Mouse (Mus musculus) lung, adult 18-20 months (tissue): ENCODE measurements at regions not wholly inside any gene's neighbourhood (a gene's known extent, or its start where the extent isn't known, plus 50 kb on each side); places are given as distances from the start of the nearest gene placed in this dataset.

Experiments used
- DNase-seq, 2 experiments: peaks; one replicate each; pipeline ENCODE4 v3.0.0; 2022; ENCODE audit warnings: mixed read lengths in 2 of 2

DNA sequence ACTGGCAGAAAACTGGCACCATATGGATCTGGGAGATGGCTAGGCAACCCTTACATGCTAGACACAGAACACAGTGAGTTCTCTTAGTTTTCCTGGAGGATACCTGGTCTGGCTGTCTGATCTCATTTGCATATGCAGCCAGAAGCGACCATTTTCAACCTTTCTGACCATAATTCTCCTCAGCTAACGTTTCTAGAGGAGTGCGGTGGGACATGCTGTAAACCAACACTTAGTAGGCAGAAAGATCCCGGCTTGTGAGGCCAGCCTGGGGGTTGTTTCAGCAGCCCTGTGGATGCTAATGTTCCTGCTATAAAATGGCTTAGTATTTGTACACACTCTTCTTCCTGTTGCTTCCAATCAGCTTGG is 168.6 kb upstream of the Olig3 start:
- no peak for DNase-seq

DNA sequence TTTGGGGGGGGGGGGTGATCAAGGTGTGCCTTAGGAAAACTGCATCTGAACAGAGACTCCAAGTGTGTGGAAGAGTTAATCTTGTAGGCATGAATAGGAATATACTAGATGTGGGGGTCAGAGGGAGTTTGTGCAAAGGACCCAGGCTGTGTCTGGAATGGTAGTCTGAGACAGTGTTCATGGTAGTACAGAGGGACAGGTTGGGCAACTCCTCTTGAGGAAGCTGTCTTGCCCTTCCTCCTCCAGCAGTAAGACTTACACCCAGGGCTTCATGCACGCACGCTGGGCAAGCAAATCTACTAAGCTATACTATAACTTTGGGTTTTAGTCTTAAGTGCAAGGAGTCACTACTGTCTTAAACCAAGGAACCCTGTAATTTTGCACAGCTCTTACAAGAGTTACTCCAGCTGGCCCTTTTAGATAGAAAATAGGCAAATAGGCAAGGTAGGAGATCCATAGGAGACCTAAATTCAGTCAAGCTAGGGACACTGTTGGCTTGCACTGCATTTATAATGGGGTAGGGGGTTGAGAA is 169.2 kb upstream of the Olig3 start:
- no peak for DNase-seq

DNA sequence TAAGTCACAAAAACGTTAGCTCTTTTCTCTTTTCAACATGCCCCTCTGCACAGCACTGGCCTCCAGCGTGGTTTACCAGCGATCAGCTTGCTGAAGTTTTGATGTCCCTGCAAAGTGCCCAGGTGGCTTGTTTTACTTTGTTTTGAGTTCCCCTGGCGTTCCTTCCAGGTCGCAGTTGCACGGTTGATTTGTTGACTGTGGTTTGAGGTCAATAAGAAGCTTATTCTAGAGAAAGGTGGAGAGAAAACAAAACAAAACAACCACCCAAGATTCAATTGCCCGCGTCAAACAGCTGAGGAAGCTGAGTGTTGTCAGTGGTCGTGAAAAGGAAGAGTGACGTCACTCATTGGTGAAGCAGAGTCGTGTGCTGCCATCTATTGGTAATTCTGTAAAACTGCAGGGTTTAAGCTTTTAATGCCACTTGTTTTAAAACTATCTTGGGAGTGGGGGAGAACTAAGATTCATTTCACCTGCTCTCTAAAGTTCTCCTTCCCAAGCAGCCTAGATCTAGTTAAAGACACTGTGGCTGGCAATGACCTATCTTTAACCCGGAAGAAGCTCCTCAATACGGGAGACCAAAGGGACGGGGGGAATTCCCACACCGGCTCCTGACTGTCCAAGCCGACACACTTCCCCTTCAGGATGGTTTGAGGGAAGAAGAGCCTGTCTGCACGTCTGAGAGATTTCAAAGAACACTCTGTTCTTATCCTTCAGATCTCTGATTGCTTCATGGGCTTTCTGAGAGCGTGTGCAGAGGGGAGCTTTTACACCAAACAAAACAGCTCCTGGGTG is 170.3 kb upstream of the Olig3 start:
- DNase-seq: peak; percentile 30 to 52

DNA sequence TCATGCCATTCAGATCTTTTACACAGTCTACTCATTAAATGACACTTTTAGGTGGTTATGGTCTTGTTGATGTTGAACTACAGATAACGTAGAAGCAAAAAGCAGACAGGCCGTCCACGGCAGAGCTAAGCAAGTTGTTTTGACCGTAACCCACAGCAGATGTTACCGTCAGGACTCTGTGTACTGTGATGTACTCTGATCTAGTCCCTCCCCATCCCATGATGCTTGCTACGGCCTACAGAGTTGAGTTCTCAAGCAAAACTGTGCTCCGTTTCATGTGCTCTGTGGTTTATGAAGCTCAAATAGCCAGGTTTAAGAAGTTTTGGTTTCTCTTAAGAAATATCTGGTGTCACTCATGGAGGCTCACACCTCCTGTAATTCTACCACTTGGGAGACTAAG is 169.4 kb upstream of the Tnfaip3 start:
- no peak for DNase-seq

DNA sequence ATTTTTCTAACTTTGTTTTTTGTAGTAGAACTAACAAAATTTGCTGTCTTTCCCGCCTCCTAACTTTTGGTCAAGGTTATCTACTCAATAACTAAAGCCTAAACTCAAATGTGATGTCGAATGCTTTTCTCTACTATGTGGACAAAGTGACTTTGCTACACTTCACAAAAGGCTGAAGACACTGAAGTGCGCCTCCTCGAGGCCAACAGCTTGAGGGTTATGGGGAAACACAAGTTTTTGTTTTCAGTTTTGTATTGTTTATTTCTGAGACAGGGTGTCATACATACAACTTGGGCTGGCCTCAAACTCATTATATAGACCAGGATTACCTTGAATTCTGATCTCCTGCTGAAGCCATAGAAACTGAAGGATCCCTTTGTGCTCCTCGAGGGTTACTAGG is 162.4 kb upstream of the Tnfaip3 start:
- no peak for DNase-seq

DNA sequence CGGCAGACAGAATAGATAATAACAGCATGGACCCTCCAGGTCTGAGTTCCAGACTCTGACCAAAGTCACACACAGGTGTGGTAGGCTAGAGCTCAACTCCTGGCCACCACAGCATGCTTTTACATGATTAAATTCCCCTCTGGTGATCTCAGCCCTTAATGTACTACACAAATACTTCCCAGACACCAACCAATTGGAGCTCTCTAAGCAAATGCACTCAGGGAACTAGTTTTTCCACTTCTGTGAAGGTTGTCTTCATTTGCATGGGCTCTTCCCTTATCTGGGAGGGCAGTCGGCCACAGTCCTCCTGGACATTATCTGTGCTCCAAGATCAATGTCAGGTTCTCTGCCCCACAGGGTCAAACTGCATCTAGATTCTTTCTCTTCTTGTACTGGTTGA is 162.0 kb upstream of the Tnfaip3 start:
- DNase-seq: peak in 1 of 2 experiments; percentile 26

DNA sequence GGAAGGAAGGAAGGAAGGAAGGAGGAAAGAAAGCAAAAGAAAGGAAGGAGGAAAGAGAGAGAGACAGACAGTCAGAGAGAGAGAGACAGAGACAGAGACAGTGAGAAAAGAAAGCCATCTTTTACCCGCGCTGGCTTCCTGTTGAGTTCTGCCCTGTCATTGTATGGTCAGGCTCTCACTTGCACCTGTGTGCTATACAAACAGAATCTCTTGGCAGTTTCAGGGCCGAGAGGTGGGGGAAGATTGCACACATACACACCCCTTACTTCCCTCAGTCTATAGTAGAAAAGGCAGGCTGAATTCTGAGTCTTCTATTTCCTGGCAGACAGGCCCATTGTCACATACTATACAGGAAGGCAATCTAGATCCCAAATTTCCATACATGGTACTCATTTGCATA is 160.8 kb upstream of the Tnfaip3 start:
- no peak for DNase-seq

DNA sequence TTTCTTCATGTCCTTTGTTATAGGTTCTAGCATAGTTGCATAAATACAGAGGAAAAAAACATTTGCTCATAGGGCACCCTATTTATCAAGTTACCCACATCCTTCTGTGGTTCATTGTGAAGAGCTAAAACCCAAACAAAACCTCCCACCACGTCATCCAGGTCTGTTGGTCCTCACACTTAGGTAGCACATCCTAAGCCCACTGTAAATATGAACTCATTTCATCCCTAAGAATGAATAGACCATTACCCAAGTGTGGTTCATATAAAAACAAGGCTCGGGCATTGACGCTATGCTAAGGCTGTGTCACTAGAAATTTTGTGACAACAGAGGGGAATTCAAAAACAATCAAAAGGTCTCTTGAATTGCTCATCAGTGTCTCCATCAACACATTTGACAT is 156.4 kb upstream of the Tnfaip3 start:
- no peak for DNase-seq

DNA sequence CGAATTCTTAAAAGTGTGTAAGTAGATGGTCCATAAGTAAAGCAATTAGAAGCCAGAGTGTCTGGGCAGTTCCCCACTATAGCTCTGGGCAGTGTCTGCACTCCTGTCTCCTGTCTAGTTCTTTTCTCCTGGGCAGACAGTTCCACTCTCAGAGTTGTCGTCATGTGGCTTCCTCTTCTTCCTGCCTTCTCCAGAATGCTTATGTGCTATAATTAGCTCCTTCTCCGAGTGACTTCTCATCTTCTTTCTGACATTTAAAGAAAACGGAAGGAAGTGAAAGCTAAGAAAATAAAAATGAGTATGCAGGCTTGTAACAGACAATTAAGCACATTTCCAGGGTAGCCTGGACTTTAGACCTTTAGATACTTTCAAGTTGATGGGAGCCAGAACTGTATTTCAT is 155.1 kb upstream of the Tnfaip3 start:
- DNase-seq: no peak

DNA sequence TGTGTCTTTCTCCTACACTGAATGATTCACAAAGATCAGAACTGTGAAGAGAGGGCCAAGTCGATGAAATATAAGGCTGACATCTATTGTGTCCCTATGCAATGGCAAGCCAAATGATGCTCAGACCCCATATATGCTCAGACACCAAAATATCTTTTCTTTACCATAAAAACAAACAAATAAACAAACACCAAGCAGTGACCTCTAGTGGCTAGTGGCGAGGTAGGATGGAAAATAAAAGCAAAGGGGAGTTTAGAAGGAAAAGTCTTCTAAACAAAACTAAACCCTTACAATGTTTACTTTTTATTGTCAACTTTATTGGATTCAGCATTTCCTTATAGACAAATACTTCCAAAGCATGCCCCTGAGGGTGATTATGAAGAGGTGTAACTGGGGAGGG is 153.8 kb upstream of the Tnfaip3 start:
- no peak for DNase-seq

DNA sequence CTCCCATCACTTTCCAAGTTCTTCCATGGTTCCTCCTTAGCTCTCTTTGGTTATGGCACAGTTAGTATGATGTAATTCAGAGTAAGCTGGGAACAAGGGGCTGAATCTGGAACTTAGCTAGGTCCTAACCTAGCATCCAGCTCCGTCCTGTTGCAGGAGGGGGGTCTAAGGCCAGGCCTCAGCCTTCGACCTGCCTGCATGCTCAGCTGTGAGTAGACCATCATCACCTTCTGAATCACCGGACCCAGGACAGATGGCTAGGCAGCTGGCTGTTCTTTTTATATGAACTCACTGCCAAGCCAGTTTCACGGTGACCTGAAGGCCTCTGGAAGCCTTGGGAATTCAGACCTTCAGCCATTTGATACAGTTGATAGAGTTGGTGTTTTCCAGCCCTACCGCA is 152.9 kb upstream of the Tnfaip3 start:
- DNase-seq: no peak

DNA sequence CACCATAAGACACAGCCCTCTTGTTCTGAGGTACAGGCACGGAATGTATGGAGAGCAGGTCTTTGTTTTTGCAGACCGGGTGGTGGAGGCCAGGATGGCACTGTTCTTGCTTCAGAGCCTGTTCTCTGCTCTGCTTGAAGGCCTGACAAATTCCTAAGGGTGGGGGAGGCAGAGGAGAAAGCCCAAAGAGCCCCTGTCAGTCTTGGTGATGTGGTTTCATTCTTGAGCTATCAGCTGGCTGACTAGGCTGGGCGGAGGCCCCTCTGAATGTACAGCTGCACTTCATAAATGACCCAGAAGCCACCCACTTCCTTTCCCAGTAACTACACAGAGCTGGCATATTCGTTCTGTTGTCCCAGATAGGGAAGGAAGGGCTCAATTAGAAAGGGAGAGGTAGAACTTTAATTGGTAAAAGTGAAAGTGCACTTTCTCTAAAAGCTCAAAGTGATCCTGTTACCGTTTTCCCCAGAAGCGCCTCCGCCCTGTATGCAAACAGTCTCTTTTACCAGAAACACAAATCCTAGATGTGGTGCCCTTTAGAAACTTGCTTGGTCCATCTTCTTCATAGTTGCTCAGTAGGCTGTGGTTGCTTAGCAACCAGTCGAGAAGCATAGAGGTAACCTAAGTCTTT is 152.3 kb upstream of the Tnfaip3 start:
- DNase-seq: peak; percentile 37 to 45

DNA sequence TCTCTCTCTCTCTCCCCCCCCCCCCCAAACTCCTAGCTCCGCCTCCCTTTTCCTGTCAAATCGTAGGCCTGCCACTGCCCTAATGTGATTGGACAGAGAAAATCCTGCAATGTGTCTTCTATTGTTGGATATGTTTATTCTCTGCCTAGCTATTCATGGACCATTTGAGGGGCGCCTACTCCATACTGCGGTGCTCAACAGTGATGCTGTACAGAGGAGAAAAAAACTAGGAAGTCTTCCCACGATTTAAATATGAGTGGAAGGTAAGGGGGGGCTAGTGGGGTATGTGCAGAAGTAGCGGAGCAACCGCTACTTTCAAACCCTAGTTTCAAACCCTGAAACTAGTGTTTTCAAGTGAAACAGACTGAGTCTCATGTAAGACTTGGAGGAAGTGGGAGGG is 151.6 kb upstream of the Tnfaip3 start:
- DNase-seq: no peak

DNA sequence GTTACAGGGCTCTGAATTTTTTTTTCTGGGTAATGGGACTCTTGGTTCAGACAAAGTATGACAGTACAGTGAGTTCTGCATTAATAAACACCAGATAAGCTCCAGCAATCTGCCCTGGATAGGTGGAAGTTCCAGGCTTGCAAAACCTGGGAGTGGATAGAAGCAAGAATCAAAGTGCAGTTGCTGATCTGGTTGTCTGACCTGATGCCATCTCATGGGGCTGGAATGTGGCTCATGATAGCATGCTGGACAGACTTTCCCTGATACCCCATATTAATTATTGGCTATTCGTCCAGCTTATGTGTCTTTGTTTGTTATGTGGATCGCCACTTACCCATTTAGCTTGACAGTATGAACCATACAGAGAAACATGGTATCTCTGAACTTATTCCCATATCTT is 146.6 kb upstream of the Tnfaip3 start:
- DNase-seq: no peak

DNA sequence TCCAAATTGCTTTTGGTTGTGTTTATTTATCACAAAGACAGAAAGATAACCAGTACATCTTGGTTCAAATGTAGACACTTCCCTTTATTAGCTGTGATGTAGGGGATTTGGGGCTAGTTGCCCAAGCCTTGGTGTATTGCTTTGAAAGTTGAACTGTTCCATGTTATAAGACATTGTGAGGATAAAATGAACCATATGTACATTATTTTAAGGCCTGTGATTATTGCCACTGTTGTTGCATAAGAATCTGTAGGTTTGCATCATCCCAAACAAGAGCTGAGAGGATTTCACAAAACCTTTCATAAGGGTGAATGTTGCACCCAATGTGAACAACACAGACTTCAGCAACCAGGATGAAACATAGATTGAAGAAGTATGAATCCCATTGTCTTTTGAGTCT is 145.7 kb upstream of the Tnfaip3 start:
- no peak for DNase-seq

DNA sequence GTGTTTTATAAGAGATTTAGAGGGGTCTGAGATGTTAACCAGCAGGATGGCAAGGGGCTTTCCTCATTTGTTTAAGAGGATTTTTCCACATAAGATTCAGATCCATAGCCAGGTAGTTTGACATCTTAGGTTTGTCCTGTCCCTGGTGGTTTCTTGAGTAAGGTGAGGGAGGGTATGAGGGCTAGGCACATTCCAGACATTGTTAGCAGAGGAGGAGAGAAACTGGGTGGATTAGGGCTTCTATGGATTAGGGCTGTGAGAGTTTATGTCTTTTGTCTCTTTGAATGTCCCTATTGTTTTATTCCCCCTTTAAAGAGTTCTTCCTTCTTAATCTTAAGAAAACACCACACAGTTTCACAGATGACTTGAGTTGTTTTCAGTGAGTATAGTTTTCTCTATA is 138.6 kb upstream of the Tnfaip3 start:
- DNase-seq: no peak

DNA sequence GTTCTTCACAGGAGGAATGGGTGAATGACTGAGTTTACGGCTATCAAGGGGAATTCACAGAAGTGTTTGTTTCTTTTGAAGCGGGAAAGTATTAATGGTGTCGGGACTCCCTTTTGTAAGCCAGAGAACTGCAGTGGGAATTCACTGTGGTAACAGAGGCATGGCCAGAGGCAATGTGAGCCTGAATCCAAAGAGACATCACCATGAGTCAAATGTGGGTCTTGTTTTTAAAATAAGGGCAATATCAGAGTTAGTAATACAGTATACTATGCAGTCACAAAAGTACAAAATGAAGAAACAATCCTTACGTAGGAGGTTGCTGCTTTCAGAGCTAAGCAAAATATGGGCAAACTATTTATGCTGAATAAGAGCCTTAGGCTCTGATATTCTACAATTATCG is 137.3 kb upstream of the Tnfaip3 start:
- no peak for DNase-seq

DNA sequence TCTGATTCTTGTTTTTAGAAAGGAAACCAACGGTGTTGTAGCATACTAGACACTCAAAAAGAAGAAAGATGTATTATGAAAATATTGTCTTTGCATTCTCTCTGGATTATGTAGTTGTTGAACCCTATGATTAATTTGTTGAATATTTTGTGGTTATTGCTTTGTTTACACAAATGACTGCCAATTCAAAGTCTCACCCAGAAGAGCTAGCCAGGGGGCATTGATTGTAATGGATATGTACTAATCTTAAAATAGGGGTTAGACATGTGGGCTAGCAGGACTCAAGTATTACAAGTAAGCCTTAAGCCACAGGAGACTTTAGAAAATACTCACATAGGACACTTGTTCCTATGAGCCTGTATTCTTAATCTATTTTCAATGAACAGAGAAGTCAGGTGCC is 135.3 kb upstream of the Tnfaip3 start:
- no peak for DNase-seq

DNA sequence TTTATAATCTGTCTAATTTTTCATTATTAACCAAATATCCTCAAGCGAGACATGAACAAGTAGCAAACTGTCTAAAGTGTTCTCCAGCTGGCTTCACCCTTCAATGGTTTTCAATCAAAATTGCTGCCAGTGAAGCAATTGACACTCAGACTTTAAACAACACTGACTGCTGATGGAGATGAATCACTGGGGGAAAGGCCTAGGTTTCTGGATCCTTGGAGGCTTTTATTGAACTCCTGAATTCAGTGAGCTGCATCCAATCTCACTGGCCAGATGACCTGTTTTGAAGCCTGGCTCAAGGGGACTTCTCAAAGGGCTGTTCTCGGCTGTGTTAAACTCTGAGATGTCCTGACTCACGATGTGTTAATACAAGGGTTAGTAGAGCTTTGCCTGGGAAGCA is 134.5 kb upstream of the Tnfaip3 start:
- no peak for DNase-seq

DNA sequence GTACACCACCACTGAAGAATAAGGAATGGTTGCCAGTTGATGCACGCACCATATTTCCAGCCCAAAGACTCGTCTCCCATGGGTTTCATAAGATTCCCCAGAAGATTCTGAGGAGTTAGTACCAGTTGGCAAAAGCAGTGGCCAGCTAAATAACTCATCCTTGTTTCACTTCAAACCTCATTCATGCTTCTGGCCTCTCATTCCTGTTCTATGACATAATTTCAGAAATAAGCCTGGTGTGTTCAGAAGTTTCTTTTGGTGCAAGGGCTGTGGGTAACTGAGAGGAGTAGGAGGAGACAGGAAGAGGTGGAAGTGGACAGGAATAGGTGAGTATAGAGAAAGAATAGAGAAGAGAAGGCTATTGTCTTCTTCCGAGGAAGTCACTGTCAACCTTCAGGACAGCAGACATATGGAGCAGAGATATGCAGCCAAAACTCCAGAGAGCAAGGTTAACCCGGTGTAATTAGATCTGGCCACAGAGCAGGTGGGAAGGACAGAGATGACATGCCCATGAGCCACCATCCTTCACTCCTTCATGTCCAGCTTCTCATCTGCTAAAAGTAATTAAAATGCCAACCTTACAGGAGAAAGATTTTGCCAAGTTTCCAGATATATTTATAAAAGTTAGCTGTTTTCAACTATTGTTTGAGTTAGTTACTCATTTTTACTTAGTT is 133.9 kb upstream of the Tnfaip3 start:
- DNase-seq: no peak

DNA sequence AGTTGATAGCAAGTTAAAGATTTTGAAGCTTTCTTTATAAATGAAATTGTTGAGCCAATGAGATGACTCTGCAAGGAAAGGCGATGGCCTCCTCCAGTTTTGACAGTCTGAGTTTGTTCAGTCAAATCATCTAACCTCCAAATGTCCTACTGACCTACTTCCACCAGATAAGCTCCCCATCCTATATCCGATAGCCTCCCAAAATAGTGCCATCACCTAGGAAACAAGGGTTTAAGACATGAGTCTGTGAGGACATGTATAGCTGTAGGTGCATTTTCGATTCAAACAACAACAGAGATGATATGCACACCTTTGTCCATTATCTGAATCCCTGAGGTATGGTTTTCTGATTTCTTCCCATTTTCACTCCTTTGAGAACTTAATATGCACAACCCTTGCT is 126.0 kb upstream of the Tnfaip3 start:
- DNase-seq: no peak

DNA sequence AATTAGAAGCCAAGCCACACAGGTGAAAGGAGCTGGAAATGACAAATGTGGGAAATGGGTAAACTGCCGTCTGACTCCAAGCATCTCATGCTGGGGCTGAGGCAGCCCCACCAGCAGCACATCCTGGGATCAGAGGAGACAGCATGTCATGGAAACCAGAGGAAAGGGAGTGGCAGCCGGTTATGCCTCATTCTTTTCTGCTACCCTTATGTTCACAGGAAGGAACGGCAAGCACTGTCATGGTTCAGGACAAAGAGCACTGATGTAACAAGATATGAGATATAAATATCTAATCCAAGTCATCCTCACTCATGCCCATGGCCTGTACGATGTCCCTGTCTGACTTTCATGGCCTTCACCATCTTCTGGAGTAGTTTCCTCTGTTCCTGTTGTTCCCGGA is 125.2 kb upstream of the Tnfaip3 start:
- DNase-seq: peak; percentile 9 to 52

DNA sequence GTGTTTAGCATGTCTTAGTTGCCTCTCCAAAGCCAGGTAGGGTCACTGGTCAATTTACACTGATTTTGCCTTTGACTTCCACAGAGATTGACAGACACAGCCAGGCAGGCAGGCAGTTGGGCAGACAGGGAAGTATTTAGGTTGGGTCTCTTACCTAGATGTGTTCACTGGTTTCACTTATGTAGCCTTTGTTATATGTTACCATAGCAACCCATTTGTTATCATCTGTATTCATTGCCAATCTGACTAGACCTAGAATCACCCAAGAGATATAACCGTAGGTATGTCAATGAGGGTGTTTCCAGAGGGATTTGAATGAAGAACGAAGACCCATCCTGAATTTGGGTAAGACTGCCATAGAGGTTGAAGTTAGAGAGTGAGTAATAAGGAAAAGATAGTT is 123.8 kb upstream of the Tnfaip3 start:
- DNase-seq: no peak

DNA sequence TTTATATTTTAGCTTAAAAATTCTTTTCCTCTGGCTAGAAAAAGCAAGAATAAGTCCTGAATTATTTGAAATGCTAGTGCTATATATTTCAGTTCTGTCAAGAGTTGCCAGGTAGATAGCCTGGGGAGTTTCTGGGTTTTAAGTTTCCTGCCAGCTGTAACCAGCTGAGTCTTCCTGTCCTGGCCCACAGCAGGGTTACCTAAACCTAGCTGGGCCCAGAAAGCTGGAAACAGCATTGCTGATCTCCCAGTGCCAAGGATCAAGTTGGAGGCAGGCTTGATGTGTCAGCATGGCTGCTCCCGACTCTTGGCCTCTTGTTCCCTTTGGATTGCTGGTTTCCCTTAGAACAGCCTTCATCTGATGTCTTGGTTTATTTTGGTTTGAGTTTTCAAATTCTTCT is 122.8 kb upstream of the Tnfaip3 start:
- no peak for DNase-seq
